Mouse (Mus musculus): ENCODE data around the gene Dram2.
"Not testable (repeated sequence)": the region's sequence is repeated elsewhere in the genome, so short reads cannot be mapped to it uniquely, and the experiment has no call there.

Gene Dram2

GRCm38 (mm10) chr3:106547171-106547923, at the start of gene Dram2, which contains the start of gene Cept1:
Dram2 (plus strand) TSS chr3:106547798.
Cept1 (minus strand) TSS chr3:106547802.
- DNase-seq: peak; percentile 89

- no peak for DNase-seq
These were observed 47.1 kb upstream of the Dram2 start for GRCm38 (mm10) chr3:106500510-106500909.

GRCm38 (mm10) chr3:106502892-106503291, 44.7 kb upstream of the Dram2 start:
- no peak for DNase-seq

GRCm38 (mm10) chr3:106510669-106511068, 36.9 kb upstream of the Dram2 start:
- DNase-seq: no peak

- DNase-seq: no peak
These were observed 32.6 kb upstream of the Dram2 start for GRCm38 (mm10) chr3:106515016-106515415.

- no peak for DNase-seq
These were observed 24.9 kb upstream of the Dram2 start for GRCm38 (mm10) chr3:106522730-106523129.

- DNase-seq: no peak
These were observed 21.2 kb upstream of the Dram2 start for GRCm38 (mm10) chr3:106526411-106526810.

- no peak for DNase-seq
These were observed 19.6 kb upstream of the Dram2 start for GRCm38 (mm10) chr3:106528032-106528431.

GRCm38 (mm10) chr3:106533277-106533676, 14.3 kb upstream of the Dram2 start:
- no peak for DNase-seq

GRCm38 (mm10) chr3:106544721-106545316, 2.8 kb upstream of the Dram2 start:
- no peak for DNase-seq

GRCm38 (mm10) chr3:106547924-106548539, 434 bp downstream of the Dram2 start:
- no peak for DNase-seq

GRCm38 (mm10) chr3:106548971-106549370, 1.4 kb downstream of the Dram2 start:
- DNase-seq: no peak

GRCm38 (mm10) chr3:106553411-106553810, 5.8 kb downstream of the Dram2 start:
- no peak for DNase-seq

GRCm38 (mm10) chr3:106555743-106556250, 8.2 kb downstream of the Dram2 start:
- no peak for DNase-seq

GRCm38 (mm10) chr3:106558271-106558670, 10.7 kb downstream of the Dram2 start:
- DNase-seq: no peak

GRCm38 (mm10) chr3:106565876-106566275, 18.3 kb downstream of the Dram2 start:
- DNase-seq: no peak

GRCm38 (mm10) chr3:106573191-106573590, 25.6 kb downstream of the Dram2 start:
- DNase-seq: no peak

GRCm38 (mm10) chr3:106579296-106579695, 31.7 kb downstream of the Dram2 start:
- DNase-seq: no peak

GRCm38 (mm10) chr3:106593631-106594030, 46.0 kb downstream of the Dram2 start:
- not testable (repeated sequence) for DNase-seq

GRCm38 (mm10) chr3:106618103-106618502, 70.5 kb downstream of the Dram2 start:
- no peak for DNase-seq

All from cerebellum, adult 8-10 months (tissue).